ENCODE assay signal across 8 mouse cellular contexts in the genomic region with DNA sequence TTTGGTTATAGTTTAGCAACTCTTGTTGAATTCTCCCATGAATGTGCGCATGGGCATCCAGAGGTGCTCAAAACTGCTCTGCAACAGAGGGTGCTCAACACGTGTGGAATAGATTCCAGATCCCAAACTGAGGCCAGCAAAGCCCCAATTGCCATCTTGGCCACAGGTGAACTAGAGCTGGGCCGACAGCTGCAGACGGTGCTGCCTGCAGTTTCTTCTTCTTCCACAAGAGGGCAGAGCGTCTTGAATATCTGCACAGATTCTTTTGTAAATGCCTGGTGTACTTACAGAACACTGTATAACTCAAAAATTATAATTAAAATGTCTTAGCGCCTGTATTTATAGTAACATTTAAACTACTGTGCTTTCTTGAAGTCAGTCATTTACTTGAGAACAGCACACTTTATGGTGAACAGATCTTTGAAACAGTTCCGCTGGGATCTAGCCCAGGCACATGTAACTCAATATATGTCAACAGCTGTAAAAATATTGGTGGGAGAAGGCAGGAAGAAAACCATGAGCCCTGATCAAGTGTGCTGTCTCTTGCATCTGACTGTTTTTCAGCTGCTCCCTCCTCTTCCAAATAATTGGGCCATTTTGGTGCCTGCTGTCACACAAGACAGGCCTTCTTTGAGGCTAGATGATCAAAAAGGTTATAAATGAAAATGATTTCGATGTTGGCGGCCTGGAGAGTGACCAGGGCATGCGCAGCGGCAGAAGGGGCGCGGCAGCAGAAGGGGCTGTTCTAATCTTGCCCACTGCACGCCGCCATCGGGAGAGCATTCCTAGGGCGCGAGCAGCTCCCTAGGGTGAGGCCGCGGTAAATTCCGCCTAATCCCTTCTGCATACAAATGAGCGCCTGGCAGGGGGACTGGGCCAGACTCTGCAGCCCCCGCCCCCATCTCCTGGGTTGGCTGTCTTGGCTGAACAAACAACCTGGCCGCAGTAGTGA.
A peak's percentile ranks its signal among the peaks of the same experiment; 100 is the strongest.
DNase-seq lines count a peak whose midpoint lies in the region; ATAC-seq and TF ChIP-seq lines count a peak whose summit lies in the region.

No protein-coding gene starts in this region.

- H3K27ac ChIP-seq in embryonic facial prominence, embryonic 14.5 days (replicated peaks; ENCODE audit: low read depth, low read length): peak overlapping the region; percentile 83
- no peak overlapping the region for H3K27ac ChIP-seq in heart, embryonic 11.5 days (ENCODE audit: low read depth, low read length)
- H3K27ac ChIP-seq in kidney, postnatal 0 days: peak overlapping the region; percentile 70
- H3K27ac ChIP-seq in liver, adult 2 months (replicated peaks; ENCODE audit: insufficient read depth, low read depth, low read length): no peak overlapping the region
- H3K27ac ChIP-seq in neural tube, embryonic 12.5 days: peak overlapping the region; percentile 54; the same call in 1 of the 2 replicates

- H3K9ac ChIP-seq in embryonic facial prominence, embryonic 14.5 days (ENCODE audit: low read depth, low read length): peak overlapping the region; percentile 45
- H3K9ac ChIP-seq in heart, embryonic 11.5 days (ENCODE audit: low read depth, low read length): no peak overlapping the region
- H3K9ac ChIP-seq in kidney, postnatal 0 days (ENCODE audit: low read depth, low read length): no peak overlapping the region
- no peak overlapping the region for H3K9ac ChIP-seq in liver, adult 2 months (ENCODE audit: low read depth, low read length)
- peak overlapping the region; percentile 21; the same call in 1 of the 2 replicates for H3K9ac ChIP-seq in neural tube, embryonic 12.5 days

- peaks cover 48% of the 10 kb centered on the region for H3K4me1 ChIP-seq in embryonic facial prominence, embryonic 14.5 days (ENCODE audit: control insufficient read depth, insufficient read depth, low read length)
- H3K4me1 ChIP-seq in heart, embryonic 11.5 days (ENCODE audit: control insufficient read depth, insufficient read depth, low read length): 0 out of 2 replicates have a peak, but pooled peaks cover 5% of the 10 kb centered on the region
- H3K4me1 ChIP-seq in kidney, postnatal 0 days (replicated peaks; ENCODE audit: insufficient read depth, low read length): peaks cover 15% of the 10 kb centered on the region
- H3K4me1 ChIP-seq in liver, adult 2 months (ENCODE audit: control insufficient read depth, insufficient read depth, low read length): no peaks in the 10 kb centered on the region
- H3K4me1 ChIP-seq in neural tube, embryonic 12.5 days: peaks cover 61% of the 10 kb centered on the region

- no peaks in the 10 kb centered on the region for H3K27me3 ChIP-seq in embryonic facial prominence, embryonic 14.5 days (replicated peaks; ENCODE audit: control insufficient read depth, insufficient read depth, low read length)
- H3K27me3 ChIP-seq in heart, embryonic 11.5 days (ENCODE audit: control insufficient read depth, insufficient read depth, low read length): no peaks in the 10 kb centered on the region
- no peaks in the 10 kb centered on the region for H3K27me3 ChIP-seq in kidney, postnatal 0 days (ENCODE audit: insufficient read depth, low read length)
- H3K27me3 ChIP-seq in liver, adult 2 months (ENCODE audit: control insufficient read depth, insufficient read depth, low read length): no peaks in the 10 kb centered on the region
- no peaks in the 10 kb centered on the region for H3K27me3 ChIP-seq in neural tube, embryonic 12.5 days (replicated peaks)

- no peaks in the 10 kb centered on the region for H3K79me2 ChIP-seq in liver, adult 2 months (ENCODE audit: control insufficient read depth, insufficient read depth, low read length)

- H3K36me3 ChIP-seq in embryonic facial prominence, embryonic 14.5 days (ENCODE audit: control insufficient read depth, insufficient read depth, low read length): no peaks in the 10 kb centered on the region
- no peaks in the 10 kb centered on the region for H3K36me3 ChIP-seq in heart, embryonic 11.5 days (ENCODE audit: control insufficient read depth, insufficient read depth, low read length)
- H3K36me3 ChIP-seq in kidney, postnatal 0 days (ENCODE audit: insufficient read depth, low read length): no peaks in the 10 kb centered on the region
- H3K36me3 ChIP-seq in liver, adult 2 months (ENCODE audit: control insufficient read depth, insufficient read depth, low read length): no peaks in the 10 kb centered on the region
- no peaks in the 10 kb centered on the region for H3K36me3 ChIP-seq in neural tube, embryonic 12.5 days

- peak; percentile 63 for DNase-seq in 416B (ENCODE audit: low read depth)
- DNase-seq in adrenal gland, postnatal 4 days (ENCODE audit: low spot score in 2 of 2): peak; percentile 31 to 40
- DNase-seq in embryonic facial prominence, embryonic 14.5 days (ENCODE audit: low spot score): peak; percentile 88
- peak; percentile 95 for DNase-seq in kidney, postnatal 0 days (ENCODE audit: low spot score)
- peak; percentile 31 for DNase-seq in liver, adult 2 months (ENCODE audit: extremely low read depth, low read depth, low spot score)
- peak; percentile 32 for DNase-seq in telencephalon, adult 2 months (ENCODE audit: low read depth, low spot score)

- WGBS in embryonic facial prominence, embryonic 14.5 days: 8% methylated on average over 24 of the region's 24 CpGs
- WGBS in heart, embryonic 11.5 days (ENCODE audit: insufficient replicate concordance): 7% methylated on average over 24 of the region's 24 CpGs
- WGBS in kidney, postnatal 0 days: 15% methylated on average over 24 of the region's 24 CpGs
- WGBS in liver, adult 2 months: 30% methylated on average over 24 of the region's 24 CpGs
- 8% methylated on average over 24 of the region's 24 CpGs for WGBS in neural tube, embryonic 12.5 days

- no peaks in the 10 kb centered on the region for H3K9me3 ChIP-seq in embryonic facial prominence, embryonic 14.5 days (ENCODE audit: control insufficient read depth, low read length)
- no peaks in the 10 kb centered on the region for H3K9me3 ChIP-seq in heart, embryonic 11.5 days (replicated peaks; ENCODE audit: control insufficient read depth, low read length)
- H3K9me3 ChIP-seq in kidney, postnatal 0 days (replicated peaks; ENCODE audit: low read length): no peaks in the 10 kb centered on the region
- no peaks in the 10 kb centered on the region for H3K9me3 ChIP-seq in neural tube, embryonic 12.5 days

- ATAC-seq in embryonic facial prominence, embryonic 14.5 days (ENCODE audit: low read depth): peak; percentile 88
- ATAC-seq in heart, embryonic 11.5 days (replicated peaks; ENCODE audit: insufficient number of reproducible peaks, low FRiP score, low TSS enrichment): no peak
- peak; percentile 33; the same call in 1 of the 2 replicates for ATAC-seq in kidney, postnatal 0 days (replicated peaks; ENCODE audit: low FRiP score, low read depth)
- peak; percentile 73; the same call in 1 of the 2 replicates for ATAC-seq in neural tube, embryonic 12.5 days (ENCODE audit: low FRiP score, low read depth)

- peak overlapping the region; percentile 12 for H3K4me3 ChIP-seq in embryonic facial prominence, embryonic 14.5 days (ENCODE audit: low read depth, low read length)
- H3K4me3 ChIP-seq in heart, embryonic 11.5 days (ENCODE audit: low read depth, low read length): peak overlapping the region; percentile 20
- no peak overlapping the region; the same call in 1 of the 2 replicates for H3K4me3 ChIP-seq in kidney, postnatal 0 days (replicated peaks; ENCODE audit: low read depth, low read length)
- H3K4me3 ChIP-seq in liver, adult 2 months (ENCODE audit: insufficient read depth, low read depth, low read length): no peak overlapping the region
- no peak overlapping the region for H3K4me3 ChIP-seq in neural tube, embryonic 12.5 days

- H3K4me2 ChIP-seq in embryonic facial prominence, embryonic 14.5 days (ENCODE audit: low read depth, low read length): peak overlapping the region; percentile 51
- H3K4me2 ChIP-seq in heart, embryonic 11.5 days: peak overlapping the region; percentile 61
- H3K4me2 ChIP-seq in kidney, postnatal 0 days (ENCODE audit: low read length): peak overlapping the region; percentile 46
- peak overlapping the region; percentile 54 for H3K4me2 ChIP-seq in neural tube, embryonic 12.5 days (replicated peaks)

- TF ChIP-seq CTCF in kidney, postnatal 0 days (IDR thresholded peaks at IDR 0.05; ENCODE audit: low read depth): peak; percentile 90
- TF ChIP-seq CTCF in liver, adult 2 months (IDR thresholded peaks at IDR 0.05; ENCODE audit: low read depth, low read length): peak; percentile 82

- no peak for TF ChIP-seq POLR2A in liver, adult 2 months (IDR thresholded peaks at IDR 0.05; ENCODE audit: extremely low read depth, insufficient read depth, low read length)

Comparison
In these comparisons a context has a peak if more than half of its experiments do, and no peak if none do; other contexts are left out.
1. DNase-seq: peak in every context shown above with its lines; median percentile 95 in kidney, postnatal 0 days; 88 in embryonic facial prominence, embryonic 14.5 days; 63 in 416B; 36 in adrenal gland, postnatal 4 days; 32 in telencephalon, adult 2 months; 31 in liver, adult 2 months.
2. H3K27ac ChIP-seq: peak in embryonic facial prominence, embryonic 14.5 days (single experiment), kidney, postnatal 0 days (single experiment) and neural tube, embryonic 12.5 days (single experiment); none in heart, embryonic 11.5 days (single experiment) and liver, adult 2 months (single experiment).
3. H3K4me3 ChIP-seq: peak in embryonic facial prominence, embryonic 14.5 days (single experiment) and heart, embryonic 11.5 days (single experiment); none in kidney, postnatal 0 days (single experiment), liver, adult 2 months (single experiment) and neural tube, embryonic 12.5 days (single experiment).
4. H3K9ac ChIP-seq: peak in embryonic facial prominence, embryonic 14.5 days (single experiment) and neural tube, embryonic 12.5 days (single experiment); none in heart, embryonic 11.5 days (single experiment), kidney, postnatal 0 days (single experiment) and liver, adult 2 months (single experiment).
5. Peak in every context shown above with its lines, with median percentiles within 50 percentile points of each other: H3K4me2 ChIP-seq.